Mouse (Mus musculus): Measurements from ENCODE around the gene Ccni. TPM values are rescaled to one million over a fixed set of nuclear protein-coding genes. Genes with fewer than 3 reads are reported as not detected.
A peak's percentile ranks its signal among the peaks of the same experiment; 100 is the strongest.

The Ccni gene
- total and polyA plus RNA-seq, 3 experiments = 33.4 to 199 (median 83.2) TPM

DNA sequence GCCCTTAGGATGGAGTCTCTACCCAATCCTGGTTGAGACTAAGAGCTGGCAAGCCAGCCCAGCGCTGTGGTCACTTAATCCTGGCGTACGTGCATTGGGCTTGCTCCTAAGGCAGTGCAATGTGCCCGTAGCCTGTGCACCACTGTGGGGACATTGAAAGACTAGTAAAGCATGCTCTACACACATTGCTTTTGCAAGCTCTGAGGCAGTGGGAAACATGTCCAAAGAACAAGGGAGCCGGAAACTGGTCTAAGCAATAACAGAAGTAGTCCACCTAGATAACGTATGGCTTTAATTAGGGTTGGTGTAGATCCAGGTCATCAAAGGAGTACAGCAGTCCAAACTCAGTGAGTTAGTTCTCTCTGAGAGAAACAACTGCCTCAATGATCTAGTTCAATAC lies 37.6 kb downstream of the Ccni start:
- H3K4me3 ChIP-seq (ENCODE audit: control insufficient read depth in 1 of 2, insufficient read depth in 1 of 2, low read depth in 2 of 2, low read length in 2 of 2) = no peak overlapping the region
- H3K4me1 ChIP-seq (ENCODE audit: control insufficient read depth in 1 of 2, insufficient read depth in 2 of 2, low read length in 2 of 2) = no peaks in the 10 kb centered on the region
- DNase-seq (ENCODE audit: low read depth, low spot score) = no peak
- no peak overlapping the region for H3K9ac ChIP-seq (ENCODE audit: control insufficient read depth, low read depth, low read length, poor library complexity, severe bottlenecking)
- no peaks in the 10 kb centered on the region for H3K27me3 ChIP-seq (ENCODE audit: control insufficient read depth in 1 of 2, insufficient read depth in 2 of 2, low read length in 2 of 2)
- no peaks in the 10 kb centered on the region for H3K9me3 ChIP-seq (replicated peaks; ENCODE audit: insufficient read depth, low read length)
- H3K36me3 ChIP-seq (ENCODE audit: control insufficient read depth in 1 of 2, insufficient read depth in 2 of 2, low read length in 2 of 2) = peaks cover 0 to 15% of the 10 kb centered on the region in 2 experiments; a peak in 2 of 4 replicates
- TF ChIP-seq GABPA (IDR thresholded peaks at IDR 0.05; ENCODE audit: low read depth, low read length) (no peak), MAX (IDR thresholded peaks at IDR 0.05; ENCODE audit: low read length) (no peak), GATA1 (IDR thresholded peaks at IDR 0.05; ENCODE audit: low read depth, low read length) (no peak), POLR2AphosphoS5 (IDR thresholded peaks at IDR 0.05; ENCODE audit: borderline replicate concordance, low read depth, low read length) (no peak), ETS1 (IDR thresholded peaks at IDR 0.05; ENCODE audit: low read depth, low read length) (no peak), MAFK (IDR thresholded peaks at IDR 0.05; ENCODE audit: borderline replicate concordance, low read depth, low read length) (no peak), UBTF (IDR thresholded peaks at IDR 0.05; ENCODE audit: borderline replicate concordance, insufficient read depth, low read depth, low read length) (no peak), MYB (IDR thresholded peaks at IDR 0.05; ENCODE audit: low read depth, low read length) (no peak), USF1 (IDR thresholded peaks at IDR 0.05; ENCODE audit: low read depth, low read length) (no peak), ZMIZ1 (IDR thresholded peaks at IDR 0.05; ENCODE audit: low read depth, low read length) (no peak), HCFC1 (IDR thresholded peaks at IDR 0.05; ENCODE audit: low read depth, low read length) (no peak)
- no peak overlapping the region for H3K27ac ChIP-seq (ENCODE audit: control insufficient read depth, low read depth, low read length)
- no peaks in the 10 kb centered on the region for H3K79me2 ChIP-seq (ENCODE audit: control insufficient read depth, insufficient read depth, low read length, poor library complexity)

- Histone ChIP-seq H3K4me1 (ENCODE audit: control insufficient read depth in 1 of 2, insufficient read depth in 2 of 2, low read length in 2 of 2) (no peaks in the 10 kb centered on the region), H3K9ac (ENCODE audit: control insufficient read depth, low read depth, low read length, poor library complexity, severe bottlenecking) (no peak overlapping the region), H3K36me3 (ENCODE audit: control insufficient read depth in 1 of 2, insufficient read depth in 2 of 2, low read length in 2 of 2) (peaks cover 0 to 13% of the 10 kb centered on the region in 2 experiments; a peak in 2 of 4 replicates), H3K4me3 (ENCODE audit: control insufficient read depth in 1 of 2, insufficient read depth in 1 of 2, low read depth in 2 of 2, low read length in 2 of 2) (no peak overlapping the region), H3K27ac (ENCODE audit: control insufficient read depth, low read depth, low read length) (no peak overlapping the region), H3K9me3 (replicated peaks; ENCODE audit: insufficient read depth, low read length) (no peaks in the 10 kb centered on the region), H3K27me3 (ENCODE audit: control insufficient read depth in 1 of 2, insufficient read depth in 2 of 2, low read length in 2 of 2) (no peaks in the 10 kb centered on the region), H3K79me2 (ENCODE audit: control insufficient read depth, insufficient read depth, low read length, poor library complexity) (no peaks in the 10 kb centered on the region)
- TF ChIP-seq CTCF (IDR thresholded peaks at IDR 0.05 in 2 of 3, conservative IDR thresholded peaks at IDR 0.05 in 1 of 3; ENCODE audit: control insufficient read depth in 1 of 3, insufficient read depth in 1 of 3, low read depth in 2 of 3, low read length in 3 of 3, poor library complexity in 1 of 3, severe bottlenecking in 1 of 3) = peak in 2 of 3 experiments; percentile 16 to 39; a peak in 3 of 6 replicates
- TF ChIP-seq MAZ (IDR thresholded peaks at IDR 0.05; ENCODE audit: low read depth, low read length) = no peak
- peak; percentile 12; the same call in 1 of the 2 replicates for TF ChIP-seq SMC3 (IDR thresholded peaks at IDR 0.05; ENCODE audit: low read depth, low read length)
- DNase-seq (ENCODE audit: low read depth, low spot score) = no peak
These were observed 38.3 kb downstream of the Ccni start for GRCm38 (mm10) chr5:93167919-93168516.

DNA sequence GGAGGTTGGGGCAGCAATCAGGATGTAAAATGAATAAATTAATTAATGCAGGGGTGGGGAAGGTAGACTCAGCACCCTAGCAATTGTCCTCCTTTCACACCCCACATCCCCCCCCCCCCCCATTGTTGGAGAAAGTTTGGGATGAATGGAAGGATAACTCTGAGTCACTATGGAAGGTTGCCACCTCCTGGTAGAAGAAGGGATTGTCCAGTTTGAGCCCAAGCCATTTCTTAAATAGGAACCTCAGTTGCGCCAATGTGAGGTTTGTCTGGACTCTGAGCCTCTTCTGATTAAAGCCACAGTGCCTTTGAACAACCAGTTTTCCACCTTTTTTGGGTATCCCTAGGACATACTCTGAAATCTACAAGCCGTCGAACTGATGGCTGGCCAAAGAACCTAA lies 42.8 kb downstream of the Ccni start:
- H3K27me3 ChIP-seq (ENCODE audit: control insufficient read depth in 1 of 2, insufficient read depth in 2 of 2, low read length in 2 of 2) = no peaks in the 10 kb centered on the region
- H3K79me2 ChIP-seq (ENCODE audit: control insufficient read depth, insufficient read depth, low read length, poor library complexity) = no peaks in the 10 kb centered on the region
- no peak overlapping the region for H3K27ac ChIP-seq (ENCODE audit: control insufficient read depth, low read depth, low read length)
- H3K9ac ChIP-seq (ENCODE audit: control insufficient read depth, low read depth, low read length, poor library complexity, severe bottlenecking) = no peak overlapping the region
- peaks cover 0 to 12% of the 10 kb centered on the region in 2 experiments; a peak in 2 of 4 replicates for H3K36me3 ChIP-seq (ENCODE audit: control insufficient read depth in 1 of 2, insufficient read depth in 2 of 2, low read length in 2 of 2)
- peak; percentile 33 for DNase-seq (ENCODE audit: low read depth, low spot score)
- no peaks in the 10 kb centered on the region for H3K4me1 ChIP-seq (ENCODE audit: control insufficient read depth in 1 of 2, insufficient read depth in 2 of 2, low read length in 2 of 2)
- no peak overlapping the region for H3K4me3 ChIP-seq (ENCODE audit: control insufficient read depth in 1 of 2, insufficient read depth in 1 of 2, low read depth in 2 of 2, low read length in 2 of 2)
- H3K9me3 ChIP-seq (replicated peaks; ENCODE audit: insufficient read depth, low read length) = no peaks in the 10 kb centered on the region
- TF ChIP-seq MXI1 (IDR thresholded peaks at IDR 0.05; ENCODE audit: low read depth, low read length) (no peak), ZC3H11A (IDR thresholded peaks at IDR 0.05; ENCODE audit: low read depth, low read length) (peak; percentile 26; the same call in 1 of the 2 replicates), NELFE (IDR thresholded peaks at IDR 0.05; ENCODE audit: low read depth, low read length) (no peak), USF2 (IDR thresholded peaks at IDR 0.05; ENCODE audit: borderline replicate concordance in 1 of 2, insufficient read depth in 1 of 2, low read depth in 1 of 2, low read length in 2 of 2) (no peak), CHD1 (IDR thresholded peaks at IDR 0.05; ENCODE audit: low read depth, low read length) (no peak), RAD21 (IDR thresholded peaks at IDR 0.05; ENCODE audit: low read depth, low read length) (peak; percentile 57), ELF1 (IDR thresholded peaks at IDR 0.05; ENCODE audit: low read depth, low read length) (no peak), SMC3 (IDR thresholded peaks at IDR 0.05; ENCODE audit: low read depth, low read length) (peak; percentile 74), E2F4 (IDR thresholded peaks at IDR 0.05; ENCODE audit: borderline replicate concordance, low read depth, low read length) (no peak), ZNF384 (IDR thresholded peaks at IDR 0.05; ENCODE audit: low read depth, low read length) (no peak), KAT2A (conservative IDR thresholded peaks at IDR 0.05; ENCODE audit: low read depth, low read length) (no peak), MAFK (IDR thresholded peaks at IDR 0.05; ENCODE audit: borderline replicate concordance, low read depth, low read length) (no peak), TBP (IDR thresholded peaks at IDR 0.05; ENCODE audit: low read depth, low read length) (no peak), CHD2 (IDR thresholded peaks at IDR 0.05; ENCODE audit: low read length) (no peak)
